Comparison of ENCODE assay signal across 21 mouse cellular contexts in the genomic region with DNA sequence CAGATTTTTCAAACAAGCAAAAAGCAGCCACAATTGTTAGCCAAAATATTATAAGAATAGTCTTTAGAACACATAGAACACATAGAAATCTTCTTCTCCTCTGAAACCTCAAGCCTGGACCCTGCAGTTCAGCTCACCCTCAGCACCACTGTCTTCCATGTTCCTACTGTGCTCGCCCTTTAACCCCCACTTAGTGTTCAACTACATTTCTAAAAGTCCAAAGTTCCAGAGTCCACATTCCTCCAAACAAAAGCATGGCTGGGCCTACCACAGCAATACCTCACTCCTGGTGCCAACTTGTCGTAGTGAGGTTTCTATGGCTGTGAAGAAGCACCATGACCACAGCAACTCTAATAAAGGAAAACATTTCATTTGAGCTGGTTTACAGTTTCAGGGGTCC.
"Had no signal": no experiment of that assay in that cellular context is flagged by ENCODE, and none has a peak within 500 bp of the region (broad histone marks: within the 10 kb centered on the region; RNA-seq: fewer than 3 reads in every experiment).

No protein-coding gene starts in this region.

- H3K9ac ChIP-seq: intestine, embryonic 15.5 days; limb, embryonic 13.5 days; liver, embryonic 14.5 days; liver, postnatal 0 days; lung, embryonic 14.5 days; midbrain, embryonic 12.5 days; midbrain, embryonic 15.5 days; neural tube, embryonic 12.5 days; neural tube, embryonic 15.5 days; stomach, embryonic 15.5 days had no signal

- H3K4me1 ChIP-seq: intestine, embryonic 15.5 days; limb, embryonic 10.5 days; midbrain, embryonic 12.5 days; midbrain, embryonic 15.5 days; neural tube, embryonic 12.5 days; neural tube, embryonic 15.5 days; stomach, embryonic 15.5 days had no signal

- H3K27me3 ChIP-seq: intestine, embryonic 15.5 days; limb, embryonic 13.5 days; midbrain, embryonic 12.5 days; midbrain, embryonic 15.5 days; neural tube, embryonic 12.5 days; neural tube, embryonic 15.5 days; stomach, embryonic 15.5 days had no signal

- H3K36me3 ChIP-seq: intestine, embryonic 15.5 days; limb, embryonic 10.5 days; limb, embryonic 13.5 days; midbrain, embryonic 12.5 days; midbrain, embryonic 15.5 days; neural tube, embryonic 12.5 days; neural tube, embryonic 15.5 days; stomach, embryonic 15.5 days had no signal

- H3K27ac ChIP-seq: intestine, embryonic 15.5 days; kidney, postnatal 0 days; limb, embryonic 10.5 days; limb, embryonic 13.5 days; liver, embryonic 14.5 days; macrophage; midbrain, embryonic 12.5 days; midbrain, embryonic 15.5 days; neural tube, embryonic 12.5 days; neural tube, embryonic 15.5 days; stomach, embryonic 15.5 days had no signal

- ATAC-seq: hindbrain, embryonic 16.5 days; intestine, embryonic 15.5 days; liver, postnatal 0 days; lung, postnatal 0 days; midbrain, embryonic 15.5 days had no signal

- H3K4me2 ChIP-seq: intestine, embryonic 15.5 days; limb, embryonic 13.5 days; lung, embryonic 14.5 days; midbrain, embryonic 12.5 days; midbrain, embryonic 15.5 days; neural tube, embryonic 12.5 days; neural tube, embryonic 15.5 days; stomach, embryonic 15.5 days had no signal

- DNase-seq: liver; liver, postnatal 0 days; lung, embryonic 14.5 days; right cerebral cortex, adult 18-20 months; right cerebral cortex, postnatal 14 days; right cerebral cortex, postnatal 4 days; spleen, adult 18-20 months; thymus, postnatal 25 days had no signal

- H3K9me3 ChIP-seq: intestine, embryonic 15.5 days; limb, embryonic 10.5 days; midbrain, embryonic 12.5 days; midbrain, embryonic 15.5 days; neural tube, embryonic 12.5 days; neural tube, embryonic 15.5 days; stomach, embryonic 15.5 days had no signal

- H3K4me3 ChIP-seq: intestine, embryonic 15.5 days; limb, embryonic 10.5 days; limb, embryonic 13.5 days; midbrain, embryonic 12.5 days; midbrain, embryonic 15.5 days; neural tube, embryonic 12.5 days; neural tube, embryonic 15.5 days; stomach, embryonic 15.5 days had no signal
